Mouse (Mus musculus) cortical plate, adult 2 months (tissue): ENCODE data around the gene Upk2. TPM values are rescaled to one million over a fixed set of nuclear protein-coding genes. Genes with fewer than 3 reads are reported as not detected.

ENCODE experiments used
- H3K27ac ChIP-seq: fragments of 200-500 bp; 2 replicates; pipeline ENCODE4 v1.5.1; 2012; ENCODE audit warnings: low read length, control low read depth, inconsistent platforms; ENCODE audit not compliant: insufficient read depth
- H3K4me1 ChIP-seq: fragments of 200-500 bp; 2 replicates; pipeline ENCODE4 v1.6.1; 2011; ENCODE audit warnings: low read length; ENCODE audit not compliant: control insufficient read depth, insufficient read depth
- H3K4me3 ChIP-seq: fragments of 200-500 bp; 2 replicates; pipeline ENCODE4 v1.5.1; 2011; ENCODE audit warnings: mild to moderate bottlenecking, low read length, control low read depth; ENCODE audit not compliant: insufficient read depth
- CTCF ChIP-seq: fragments of 200-500 bp; IDR thresholded peaks from 2 replicates; pipeline ENCODE4 v1.5.1; 2011; ENCODE audit warnings: mild to moderate bottlenecking, control low read depth, low read length; ENCODE audit not compliant: insufficient read depth; ENCODE audit errors: extremely low read depth
- POLR2A ChIP-seq: fragments of 200-500 bp; IDR thresholded peaks from 2 replicates; pipeline ENCODE4 v1.6.1; 2011; ENCODE audit warnings: mild to moderate bottlenecking, low read length, control low read depth; ENCODE audit not compliant: insufficient read depth; ENCODE audit errors: extremely low read depth
- polyA plus RNA-seq: library from polyadenylated mRNA; depleted of rRNA; stranded (reverse); fragments of >200 nt; gene quantifications from 2 replicates; pipeline ENCODE4 v1.2.3, GENCODE M21; 2012; rRNA removed

Upk2 gene
- 0.11 TPM in 1 of 2 replicates, not detected in the other for polyA plus RNA-seq

GRCm38 (mm10) chr9:44454891-44455220 is at the start of gene Upk2:
Gene Upk2, minus strand, starts transcription at chr9:44454976.
- peaks cover 2% of the 10 kb centered on the region; the same call in 1 of the 2 replicates for H3K4me1 ChIP-seq
- no peak within 1 kb of the TSS for H3K27ac ChIP-seq
- H3K4me3 ChIP-seq, result no peak within 1 kb of the TSS
- no peak for TF ChIP-seq POLR2A
- TF ChIP-seq CTCF, result peak; percentile 43

DNA sequence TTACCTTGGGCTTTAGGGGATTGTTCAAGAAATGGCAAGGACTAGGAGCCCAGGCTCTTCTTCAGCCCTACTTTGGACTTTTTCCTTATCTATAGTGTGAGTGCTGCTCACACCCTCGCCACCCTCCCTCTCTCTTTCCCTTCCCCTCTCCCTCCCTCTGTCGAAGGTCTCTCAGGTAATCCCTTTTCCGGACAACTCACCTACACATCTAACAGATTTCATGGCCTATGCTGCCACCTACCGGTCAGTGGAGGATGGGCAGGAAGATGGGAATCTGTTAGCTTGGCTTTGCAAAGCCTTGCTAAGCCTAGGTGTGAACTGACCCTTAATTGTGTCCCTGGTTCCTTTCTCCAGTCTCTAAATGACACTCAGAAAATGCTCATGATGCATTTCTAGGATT is 47.2 kb upstream of the Upk2 start:
- TF ChIP-seq POLR2A (no peak), CTCF (peak; percentile 97)
- H3K4me3 ChIP-seq, result no peak overlapping the region
- peaks cover 5% of the 10 kb centered on the region for H3K4me1 ChIP-seq
- no peak overlapping the region for H3K27ac ChIP-seq

GRCm38 (mm10) chr9:44501206-44501879 is 46.6 kb upstream of the Upk2 start:
- TF ChIP-seq CTCF (no peak), POLR2A (no peak)
- H3K27ac ChIP-seq, result no peak overlapping the region
- H3K4me1 ChIP-seq, result peaks cover 5% of the 10 kb centered on the region
- H3K4me3 ChIP-seq, result no peak overlapping the region

GRCm38 (mm10) chr9:44500638-44501175 is 45.9 kb upstream of the Upk2 start:
- H3K4me3 ChIP-seq, result no peak overlapping the region
- H3K27ac ChIP-seq, result no peak overlapping the region

DNA sequence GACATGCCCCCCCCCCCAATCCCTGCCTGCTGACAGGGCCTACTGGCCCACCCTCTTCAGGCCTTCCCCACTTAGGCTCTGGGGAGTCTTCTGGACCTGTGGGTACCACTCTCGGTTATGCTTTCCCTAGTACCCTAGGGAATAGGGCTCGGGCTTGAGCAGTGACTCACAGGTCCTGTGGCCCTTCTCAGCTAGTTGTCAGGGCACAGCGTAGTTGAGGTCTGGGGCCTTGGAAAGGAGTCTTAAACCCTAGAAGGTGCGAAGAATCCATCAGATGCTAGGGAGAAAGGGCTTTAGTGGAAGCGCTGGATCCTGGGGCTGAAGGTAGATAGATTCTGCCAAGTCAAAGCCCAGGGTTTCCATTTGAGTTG is 45.4 kb upstream of the Upk2 start:
- no peak overlapping the region for H3K27ac ChIP-seq
- no peak overlapping the region for H3K4me3 ChIP-seq
- TF ChIP-seq CTCF (no peak), POLR2A (no peak)
- H3K4me1 ChIP-seq, result peaks cover 5% of the 10 kb centered on the region

More at GRCm38 (mm10) chr9:44500638-44501175, 45.9 kb upstream of the Upk2 start:
- no peak for TF ChIP-seq CTCF
- TF ChIP-seq POLR2A, result no peak
- peaks cover 5% of the 10 kb centered on the region for H3K4me1 ChIP-seq

DNA sequence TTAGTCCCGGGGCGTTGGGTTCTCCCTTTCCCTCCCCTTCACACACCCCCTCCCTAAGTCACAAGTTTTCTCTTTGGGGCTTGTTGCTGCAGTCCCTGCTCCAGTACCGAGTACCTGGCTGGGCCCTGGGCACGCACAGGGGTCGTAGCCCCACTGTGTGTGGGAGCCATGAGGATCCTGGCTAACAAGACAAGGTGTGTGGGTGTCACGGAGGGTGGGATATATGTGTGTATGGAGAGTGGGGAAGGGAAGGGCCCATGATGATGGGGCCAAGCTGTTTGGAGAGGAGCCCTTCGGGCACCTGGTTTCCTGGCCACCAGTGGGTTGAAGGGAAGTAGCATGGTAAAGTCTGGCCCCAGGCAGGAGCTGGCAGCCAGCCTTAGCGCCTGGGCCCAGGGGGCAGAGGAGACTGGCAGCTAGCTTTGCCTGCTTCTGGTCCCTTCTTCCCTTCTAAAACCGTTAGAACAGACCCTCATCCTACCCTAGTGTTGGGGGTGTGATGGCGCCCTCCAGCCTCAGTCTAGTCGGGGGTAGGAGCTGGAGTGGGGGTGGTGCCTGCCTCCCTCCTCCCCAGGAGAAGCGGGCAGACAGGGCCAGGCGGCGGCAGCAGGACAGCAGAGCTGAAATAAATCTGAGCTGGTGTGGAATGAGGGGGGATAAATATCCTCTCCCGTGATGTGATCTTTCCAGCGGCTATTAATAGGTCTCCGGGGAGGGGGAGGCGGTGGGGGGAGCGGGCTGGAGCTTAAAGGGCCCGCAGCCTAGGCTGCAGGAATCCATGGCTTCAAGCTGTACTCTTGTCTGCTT is 44.8 kb upstream of the Upk2 start:
- peak overlapping the region; percentile 69; the same call in 1 of the 2 replicates for H3K27ac ChIP-seq
- H3K4me1 ChIP-seq, result peaks cover 6% of the 10 kb centered on the region
- no peak overlapping the region; the same call in 1 of the 2 replicates for H3K4me3 ChIP-seq
- no peak for TF ChIP-seq CTCF
- no peak for TF ChIP-seq POLR2A

DNA sequence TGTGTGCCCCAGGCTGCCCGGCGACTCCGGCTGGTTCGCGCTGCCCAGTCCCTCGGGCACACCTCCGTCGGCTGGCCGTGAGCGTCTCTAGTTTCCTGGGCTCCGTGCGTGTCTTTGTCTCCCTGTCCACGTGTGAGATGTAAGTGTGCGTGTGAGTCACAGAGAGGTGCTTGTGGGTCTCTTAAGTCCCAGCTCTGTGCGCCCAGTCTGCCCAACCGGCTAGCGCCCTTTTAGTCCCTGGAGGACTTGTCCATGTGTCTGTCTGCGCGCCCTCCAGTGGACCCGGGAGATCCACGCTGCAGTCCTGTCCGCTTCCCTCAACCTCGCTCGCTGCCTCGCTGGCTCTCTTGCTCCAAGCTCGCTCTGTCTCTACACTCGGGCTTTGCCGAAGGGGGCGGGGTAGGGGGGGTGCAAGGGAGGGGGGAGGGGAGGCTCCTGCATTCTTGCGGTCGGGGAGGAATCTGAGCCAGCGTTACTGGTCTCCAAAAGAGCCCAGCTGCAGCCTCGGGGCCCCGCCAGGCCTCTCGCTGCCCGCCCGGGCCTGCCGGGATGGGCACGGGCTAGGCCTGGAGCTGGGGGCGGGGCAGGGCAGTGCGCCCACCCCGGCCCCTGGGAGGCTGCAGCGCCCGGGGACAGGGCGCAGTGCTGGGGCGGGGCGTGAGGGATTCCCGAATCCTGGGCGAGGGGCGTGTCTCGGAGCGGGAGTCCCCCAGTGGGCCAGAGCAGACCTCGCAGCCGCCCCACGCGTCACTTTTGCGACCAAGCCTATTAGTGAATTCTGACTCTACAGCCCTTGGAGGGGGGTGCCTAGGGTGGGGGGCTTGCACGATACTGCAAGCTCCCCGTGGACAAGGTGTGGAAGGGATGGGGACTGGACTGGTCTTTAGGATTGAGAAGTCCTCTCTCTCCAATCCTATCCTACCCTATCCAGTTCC is 43.9 kb upstream of the Upk2 start:
- H3K27ac ChIP-seq, result 0 out of 2 replicates have a peak overlapping the region, but pooled peaks have one; percentile 32
- H3K4me1 ChIP-seq, result peaks cover 7% of the 10 kb centered on the region
- H3K4me3 ChIP-seq, result peak overlapping the region; percentile 11; the same call in 1 of the 2 replicates
- no peak for TF ChIP-seq CTCF
- TF ChIP-seq POLR2A, result no peak

GRCm38 (mm10) chr9:44497624-44498377 is 43.0 kb upstream of the Upk2 start:
- H3K4me3 ChIP-seq, result peak overlapping the region; percentile 11; the same call in 1 of the 2 replicates
- 0 out of 2 replicates have a peak overlapping the region, but pooled peaks have one; percentile 32 for H3K27ac ChIP-seq
- TF ChIP-seq POLR2A (no peak), CTCF (no peak)
- peaks cover 7% of the 10 kb centered on the region for H3K4me1 ChIP-seq
